Mouse (Mus musculus) forebrain, embryonic 14.5 days (tissue): ENCODE results near the gene Kmt2a. TPM values are rescaled to one million over a fixed set of nuclear protein-coding genes. Genes with fewer than 3 reads are reported as not detected.

ENCODE experiments used
- ATAC-seq: fragments of 200-750 bp; cut with Nextera tagmentation; 2 replicates; pipeline ENCODE4 v1.8.0; 2017; ENCODE audit warnings: mild to moderate bottlenecking, moderate library complexity
- DNase-seq: peaks from one replicate; pipeline ENCODE4 v3.0.0-alpha.2; 2015; ENCODE audit warnings: low spot score
- H3K27ac ChIP-seq: fragments of 300-500 bp; sonication (generic); 2 replicates; pipeline ENCODE4 v1.5.1; 2014; ENCODE audit warnings: low read depth, mild to moderate bottlenecking, control low read depth, low read length, moderate library complexity
- H3K27me3 ChIP-seq: fragments of 300-500 bp; sonication (generic); replicated peaks from 2 replicates; pipeline ENCODE4 v1.6.1; 2014; ENCODE audit warnings: low read length, control low read depth, mixed read lengths; ENCODE audit not compliant: control insufficient read depth, insufficient read depth
- H3K36me3 ChIP-seq: fragments of 300-500 bp; sonication (generic); 2 replicates; pipeline ENCODE4 v1.6.1; 2014; ENCODE audit warnings: low read length, control low read depth; ENCODE audit not compliant: control insufficient read depth, insufficient read depth
- H3K4me1 ChIP-seq: fragments of 300-500 bp; sonication (generic); 2 replicates; pipeline ENCODE4 v1.6.1; 2014; ENCODE audit warnings: antibody characterized with exemption, low read length, control low read depth; ENCODE audit not compliant: control insufficient read depth, insufficient read depth
- H3K4me2 ChIP-seq: fragments of 300-500 bp; sonication (generic); 2 replicates; pipeline ENCODE4 v1.6.1; 2014; ENCODE audit warnings: mild to moderate bottlenecking, control low read depth, low read length
- H3K4me3 ChIP-seq: fragments of 300-500 bp; sonication (generic); 2 replicates; pipeline ENCODE4 v1.5.1; 2014; ENCODE audit warnings: low read depth, low read length, control low read depth
- H3K9ac ChIP-seq: fragments of 300-500 bp; sonication (generic); 2 replicates; pipeline ENCODE4 v1.6.1; 2014; ENCODE audit warnings: mild to moderate bottlenecking, low read length, control low read depth, moderate library complexity
- H3K9me3 ChIP-seq: fragments of 300-500 bp; sonication (generic); replicated peaks from 2 replicates; pipeline ENCODE4 v1.6.1; 2016; ENCODE audit warnings: low read length, control low read depth, mixed read lengths; ENCODE audit not compliant: control insufficient read depth
- WGBS: fragments of 180-500 bp; shearing (Covaris S2); extraction: QIAGEN DNeasy Blood & Tissue Kit; methylation state at CpG from one replicate; pipeline ENCODE4 v1.1.7; 2014; 5-methylcytosine and 5-hydroxymethylcytosine counted together
- polyA plus RNA-seq: library from polyadenylated mRNA; unstranded; fragments of >200 nt; fragmentation: Nextera tagmentation; extraction: Ambion mirVana; gene quantifications from 2 replicates; pipeline ENCODE4 v1.2.1, GENCODE M21; 2014

Gene Kmt2a
- polyA plus RNA-seq, 1 experiment from 2014 or later, result 9.6 TPM

- no peak overlapping the region for H3K4me2 ChIP-seq
- H3K4me1 ChIP-seq, result peaks cover 36% of the 10 kb centered on the region
- no peak overlapping the region for H3K9ac ChIP-seq
- H3K4me3 ChIP-seq, result no peak overlapping the region
- no peak for ATAC-seq
- no peak overlapping the region for H3K27ac ChIP-seq
- 0 out of 2 replicates have a peak, but pooled peaks cover 9% of the 10 kb centered on the region for H3K36me3 ChIP-seq
- no peak for DNase-seq
- H3K27me3 ChIP-seq, result no peaks in the 10 kb centered on the region
- H3K9me3 ChIP-seq, result no peaks in the 10 kb centered on the region
Measured at GRCm38 (mm10) chr9:44874198-44874597, 6.9 kb downstream of the Kmt2a start.

GRCm38 (mm10) chr9:44873665-44874064 lies 7.4 kb downstream of the Kmt2a start:
- Histone ChIP-seq H3K4me1 (peaks cover 35% of the 10 kb centered on the region), H3K9me3 (no peaks in the 10 kb centered on the region), H3K9ac (no peak overlapping the region), H3K27me3 (no peaks in the 10 kb centered on the region), H3K4me2 (no peak overlapping the region), H3K36me3 (0 out of 2 replicates have a peak, but pooled peaks cover 9% of the 10 kb centered on the region), H3K4me3 (no peak overlapping the region), H3K27ac (no peak overlapping the region)
- no peak for ATAC-seq
- WGBS, result 64% methylated on average over 5 of the region's 5 CpGs
- DNase-seq, result no peak

- Histone ChIP-seq H3K27me3 (no peaks in the 10 kb centered on the region), H3K4me2 (no peak overlapping the region), H3K4me1 (peaks cover 14% of the 10 kb centered on the region), H3K27ac (no peak overlapping the region), H3K36me3 (peaks cover 24% of the 10 kb centered on the region; the same call in 1 of the 2 replicates), H3K9ac (no peak overlapping the region), H3K4me3 (no peak overlapping the region), H3K9me3 (no peaks in the 10 kb centered on the region)
- WGBS, result 84% methylated on average over 13 of the region's 13 CpGs
- DNase-seq (no peak), ATAC-seq (no peak)
Measured at GRCm38 (mm10) chr9:44868336-44869094, 12.6 kb downstream of the Kmt2a start.

- H3K9me3 ChIP-seq, result no peaks in the 10 kb centered on the region
- H3K36me3 ChIP-seq, result peaks cover 28% of the 10 kb centered on the region; the same call in 1 of the 2 replicates
- ATAC-seq (no peak), DNase-seq (no peak)
- H3K4me2 ChIP-seq, result no peak overlapping the region
- WGBS, result 86% methylated on average over 3 of the region's 3 CpGs
- H3K4me1 ChIP-seq, result peaks cover 14% of the 10 kb centered on the region
- H3K27me3 ChIP-seq, result no peaks in the 10 kb centered on the region
- no peak overlapping the region for H3K4me3 ChIP-seq
- H3K9ac ChIP-seq, result no peak overlapping the region
- H3K27ac ChIP-seq, result no peak overlapping the region
Measured at GRCm38 (mm10) chr9:44867664-44868063, 13.4 kb downstream of the Kmt2a start.

- H3K4me2 ChIP-seq, result no peak overlapping the region
- DNase-seq (peak; percentile 52), ATAC-seq (no peak)
- WGBS, result 28% methylated on average over 9 of the region's 9 CpGs
- no peak overlapping the region; the same call in 1 of the 2 replicates for H3K9ac ChIP-seq
- no peak overlapping the region for H3K4me3 ChIP-seq
- H3K9me3 ChIP-seq, result no peaks in the 10 kb centered on the region
- peaks cover 14% of the 10 kb centered on the region for H3K4me1 ChIP-seq
- no peaks in the 10 kb centered on the region for H3K27me3 ChIP-seq
- peaks cover 36% of the 10 kb centered on the region; the same call in 1 of the 2 replicates for H3K36me3 ChIP-seq
- H3K27ac ChIP-seq, result no peak overlapping the region
Measured at GRCm38 (mm10) chr9:44866501-44867240, 14.4 kb downstream of the Kmt2a start.

- no peak for ATAC-seq
Measured at GRCm38 (mm10) chr9:44861121-44861520, 20.0 kb downstream of the Kmt2a start.

GRCm38 (mm10) chr9:44858657-44859056 lies 22.4 kb downstream of the Kmt2a start:
- H3K4me1 ChIP-seq, result no peaks in the 10 kb centered on the region; the same call in 1 of the 2 replicates
- H3K27ac ChIP-seq, result no peak overlapping the region
- no peak overlapping the region for H3K4me3 ChIP-seq
- H3K9me3 ChIP-seq, result no peaks in the 10 kb centered on the region
- H3K27me3 ChIP-seq, result no peaks in the 10 kb centered on the region
- DNase-seq (peak; percentile 49), ATAC-seq (no peak)
- no peak overlapping the region for H3K9ac ChIP-seq
- no peak overlapping the region for H3K4me2 ChIP-seq
- WGBS, result 58% methylated on average over 3 of the region's 3 CpGs
- H3K36me3 ChIP-seq, result peaks cover 19% of the 10 kb centered on the region; the same call in 1 of the 2 replicates

More at GRCm38 (mm10) chr9:44861121-44861520, 20.0 kb downstream of the Kmt2a start:
- H3K27ac ChIP-seq, result no peak overlapping the region
- H3K4me2 ChIP-seq, result no peak overlapping the region
- no peak for DNase-seq
- H3K27me3 ChIP-seq, result no peaks in the 10 kb centered on the region
- H3K36me3 ChIP-seq, result peaks cover 38% of the 10 kb centered on the region; the same call in 1 of the 2 replicates
- no peaks in the 10 kb centered on the region for H3K9me3 ChIP-seq
- 0 out of 2 replicates have a peak, but pooled peaks cover 2% of the 10 kb centered on the region for H3K4me1 ChIP-seq
- H3K9ac ChIP-seq, result no peak overlapping the region
- no peak overlapping the region for H3K4me3 ChIP-seq

GRCm38 (mm10) chr9:44857405-44857992 lies 23.6 kb downstream of the Kmt2a start:
- H3K27ac ChIP-seq, result no peak overlapping the region
- DNase-seq (peak; percentile 34), ATAC-seq (no peak)
- 68% methylated on average over 17 of the region's 17 CpGs for WGBS
- no peaks in the 10 kb centered on the region for H3K27me3 ChIP-seq
- no peak overlapping the region for H3K4me3 ChIP-seq
- H3K9ac ChIP-seq, result no peak overlapping the region
- no peak overlapping the region for H3K4me2 ChIP-seq
- H3K36me3 ChIP-seq, result peaks cover 14% of the 10 kb centered on the region; the same call in 1 of the 2 replicates
- H3K4me1 ChIP-seq, result no peaks in the 10 kb centered on the region; the same call in 1 of the 2 replicates
- no peaks in the 10 kb centered on the region for H3K9me3 ChIP-seq
